Mouse (Mus musculus) hindbrain, embryonic 13.5 days (tissue): ENCODE data around the gene Celf2. TPM values are rescaled to one million over a fixed set of nuclear protein-coding genes. Genes with fewer than 3 reads are reported as not detected.
"Not testable (repeated sequence)": the region's sequence is repeated elsewhere in the genome, so short reads cannot be mapped to it uniquely, and the experiment has no call there.

Experiments used
- ATAC-seq: fragments of 200-750 bp; cut with Nextera tagmentation; 2 replicates; pipeline ENCODE4 v1.8.0; 2017; ENCODE audit warnings: moderate TSS enrichment; ENCODE audit not compliant: low FRiP score
- H3K27ac ChIP-seq: fragments of 300-500 bp; sonication (generic); 2 replicates; pipeline ENCODE4 v1.5.1; 2015; ENCODE audit warnings: inconsistent platforms, mild to moderate bottlenecking, moderate library complexity
- H3K27me3 ChIP-seq: fragments of 300-500 bp; sonication (generic); 2 replicates; pipeline ENCODE4 v1.6.1; 2015; ENCODE audit warnings: mild to moderate bottlenecking, inconsistent platforms
- H3K36me3 ChIP-seq: fragments of 300-500 bp; sonication (generic); 2 replicates; pipeline ENCODE4 v1.6.1; 2015; ENCODE audit warnings: mild to moderate bottlenecking, inconsistent platforms
- H3K4me1 ChIP-seq: fragments of 300-500 bp; sonication (generic); replicated peaks from 2 replicates; pipeline ENCODE4 v1.6.1; 2015; ENCODE audit warnings: inconsistent platforms
- H3K4me2 ChIP-seq: fragments of 300-500 bp; sonication (generic); 2 replicates; pipeline ENCODE4 v1.6.1; 2015; ENCODE audit warnings: inconsistent platforms, mild to moderate bottlenecking, moderate library complexity
- H3K4me3 ChIP-seq: fragments of 300-500 bp; sonication (generic); 2 replicates; pipeline ENCODE4 v1.5.1; 2015; ENCODE audit warnings: mild to moderate bottlenecking, inconsistent platforms
- H3K9ac ChIP-seq: fragments of 300-500 bp; sonication (generic); 2 replicates; pipeline ENCODE4 v1.6.1; 2015; ENCODE audit warnings: mild to moderate bottlenecking, inconsistent platforms
- H3K9me3 ChIP-seq: fragments of 300-500 bp; sonication (generic); 2 replicates; pipeline ENCODE4 v1.6.1; 2016; ENCODE audit warnings: inconsistent platforms
- WGBS: fragments of 180-500 bp; shearing (Covaris S2); methylation state at CpG from one replicate; pipeline ENCODE4 v1.1.7; 2015; 5-methylcytosine and 5-hydroxymethylcytosine counted together
- polyA plus RNA-seq: library from polyadenylated mRNA; unstranded; fragments of >200 nt; fragmentation: Nextera tagmentation; extraction: Ambion mirVana; gene quantifications from 2 replicates; pipeline ENCODE4 v1.2.1, GENCODE M21; 2015

Gene Celf2
- polyA plus RNA-seq, 1 experiment from 2014 or later: 164 TPM

GRCm38 (mm10) chr2:7310129-7310839 is 199.1 kb downstream of the Celf2 start:
- Histone ChIP-seq H3K27ac (peak overlapping the region; percentile 52), H3K27me3 (no peaks in the 10 kb centered on the region), H3K4me3 (no peak overlapping the region), H3K9me3 (no peaks in the 10 kb centered on the region), H3K36me3 (no peaks in the 10 kb centered on the region), H3K4me1 (peaks cover 24% of the 10 kb centered on the region), H3K9ac (no peak overlapping the region), H3K4me2 (no peak overlapping the region)
- 20% methylated on average over 2 of the region's 2 CpGs for WGBS
- peak; percentile 73 for ATAC-seq

DNA sequence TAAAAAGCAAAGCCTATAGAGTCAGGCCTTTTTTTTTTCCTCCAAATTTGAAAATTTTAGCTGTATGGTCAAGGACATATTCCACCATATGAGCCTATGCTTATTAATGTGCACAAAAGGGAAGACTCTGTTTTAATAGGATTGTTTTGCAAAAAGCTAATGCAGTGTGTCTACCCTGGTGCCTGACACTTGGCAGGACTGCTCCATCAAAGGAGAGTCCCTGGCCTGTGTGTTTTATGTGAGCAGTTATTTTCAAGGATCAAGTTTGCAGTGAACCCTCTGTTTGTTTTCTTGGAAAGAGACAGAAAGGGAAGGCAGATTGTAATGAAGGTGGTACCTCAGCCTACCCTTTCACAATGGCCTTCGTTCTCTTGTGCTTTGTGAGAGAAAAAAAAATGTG is 200.0 kb downstream of the Celf2 start:
- WGBS: 17% methylated on average over 1 of the region's 1 CpGs
- no peak overlapping the region for H3K9ac ChIP-seq
- no peak overlapping the region for H3K4me2 ChIP-seq
- no peaks in the 10 kb centered on the region for H3K27me3 ChIP-seq
- peak overlapping the region; percentile 18; the same call in 1 of the 2 replicates for H3K27ac ChIP-seq
- peaks cover 24% of the 10 kb centered on the region for H3K4me1 ChIP-seq
- H3K4me3 ChIP-seq: no peak overlapping the region
- no peaks in the 10 kb centered on the region for H3K36me3 ChIP-seq
- no peak for ATAC-seq
- H3K9me3 ChIP-seq: no peaks in the 10 kb centered on the region

DNA sequence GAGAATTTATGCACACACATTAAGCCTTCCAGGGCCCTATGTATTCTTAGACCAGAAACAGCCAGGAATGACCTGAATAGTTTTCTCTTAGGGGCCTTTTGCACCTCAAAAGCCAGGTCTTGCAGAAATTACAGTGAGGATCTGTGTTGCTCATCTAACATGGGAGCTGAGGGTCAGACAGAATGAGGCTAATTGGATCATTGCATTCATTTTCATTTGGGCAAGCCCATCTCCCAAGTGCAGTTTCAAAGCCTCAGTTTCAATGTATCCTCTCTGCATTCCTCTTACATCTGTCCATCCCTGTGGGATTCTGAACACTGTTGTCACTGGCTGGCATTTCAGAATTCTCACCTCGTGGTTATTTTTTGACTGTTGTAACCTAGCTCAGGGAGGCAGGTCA is 200.6 kb downstream of the Celf2 start:
- 38% methylated on average over 1 of the region's 1 CpGs for WGBS
- no peak for ATAC-seq
- H3K27ac ChIP-seq: peak overlapping the region; percentile 40; the same call in 1 of the 2 replicates
- no peak overlapping the region for H3K4me2 ChIP-seq
- no peaks in the 10 kb centered on the region for H3K9me3 ChIP-seq
- H3K27me3 ChIP-seq: no peaks in the 10 kb centered on the region
- H3K4me3 ChIP-seq: no peak overlapping the region
- no peak overlapping the region for H3K9ac ChIP-seq
- H3K36me3 ChIP-seq: no peaks in the 10 kb centered on the region
- H3K4me1 ChIP-seq: peaks cover 24% of the 10 kb centered on the region

DNA sequence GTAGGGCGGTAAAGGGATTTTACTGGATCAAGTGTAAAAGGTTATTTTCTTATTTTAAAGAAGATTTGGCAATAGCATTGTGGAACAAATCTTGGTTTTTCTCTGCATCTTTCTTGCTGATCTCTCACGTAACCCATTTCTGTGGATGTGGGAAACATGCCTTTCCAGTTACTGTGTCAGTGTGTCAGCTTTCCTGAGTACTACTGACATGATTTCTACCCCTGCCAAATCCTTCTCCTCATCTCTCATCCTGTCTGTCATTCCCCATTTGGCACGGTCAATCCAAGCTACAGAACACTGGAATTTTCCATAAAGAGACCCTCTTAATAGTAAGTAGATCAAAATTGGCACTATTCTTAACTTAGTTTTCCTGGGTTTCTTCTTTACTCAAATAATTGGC is 221.9 kb downstream of the Celf2 start:
- Histone ChIP-seq H3K36me3 (no peaks in the 10 kb centered on the region), H3K4me1 (no peaks in the 10 kb centered on the region), H3K4me3 (no peak overlapping the region), H3K27ac (no peak overlapping the region), H3K4me2 (no peak overlapping the region), H3K9ac (no peak overlapping the region), H3K9me3 (no peaks in the 10 kb centered on the region), H3K27me3 (no peaks in the 10 kb centered on the region)
- 91% methylated on average over 3 of the region's 3 CpGs for whole genome bisulfite sequencing
- ATAC-seq: no peak

DNA sequence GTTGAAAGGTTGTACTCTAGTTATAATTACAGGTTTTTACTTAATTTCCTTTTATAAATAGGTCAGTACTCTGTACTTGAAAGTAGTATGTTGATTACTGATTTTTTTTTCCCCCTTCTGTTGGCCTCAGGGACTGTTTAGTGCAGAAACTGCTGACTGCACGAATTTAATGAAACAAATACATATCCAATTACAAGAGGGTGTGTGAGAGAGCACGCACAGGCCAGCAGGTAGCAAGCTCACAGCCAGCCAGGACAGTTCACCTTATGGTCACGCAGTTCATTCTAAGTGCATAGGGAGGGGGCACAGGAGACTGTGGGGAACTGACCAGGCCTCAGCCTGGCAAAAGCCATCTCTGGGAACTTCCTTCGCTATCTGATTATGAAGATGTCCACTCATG is 236.1 kb downstream of the Celf2 start:
- Histone ChIP-seq H3K9me3 (no peaks in the 10 kb centered on the region), H3K4me3 (no peak overlapping the region), H3K36me3 (no peaks in the 10 kb centered on the region), H3K9ac (no peak overlapping the region), H3K4me1 (peaks cover 7% of the 10 kb centered on the region; the same call in 1 of the 2 replicates), H3K27ac (no peak overlapping the region), H3K4me2 (no peak overlapping the region), H3K27me3 (no peaks in the 10 kb centered on the region)
- no peak for ATAC-seq
- 60% methylated on average over 4 of the region's 4 CpGs for WGBS

GRCm38 (mm10) chr2:7270051-7270450 is 239.3 kb downstream of the Celf2 start:
- WGBS: 81% methylated on average over 7 of the region's 7 CpGs
- Histone ChIP-seq H3K36me3 (no peaks in the 10 kb centered on the region), H3K9me3 (no peaks in the 10 kb centered on the region), H3K4me2 (no peak overlapping the region), H3K4me3 (no peak overlapping the region), H3K4me1 (peaks cover 7% of the 10 kb centered on the region; the same call in 1 of the 2 replicates), H3K9ac (no peak overlapping the region), H3K27ac (no peak overlapping the region), H3K27me3 (no peaks in the 10 kb centered on the region)
- no peak for ATAC-seq

GRCm38 (mm10) chr2:7267166-7267565 is 242.2 kb downstream of the Celf2 start:
- no peak overlapping the region for H3K27ac ChIP-seq
- no peak for ATAC-seq
- no peaks in the 10 kb centered on the region for H3K4me1 ChIP-seq
- no peak overlapping the region for H3K9ac ChIP-seq
- H3K4me3 ChIP-seq: no peak overlapping the region
- H3K4me2 ChIP-seq: no peak overlapping the region
- no peaks in the 10 kb centered on the region for H3K27me3 ChIP-seq
- H3K9me3 ChIP-seq: no peaks in the 10 kb centered on the region
- H3K36me3 ChIP-seq: no peaks in the 10 kb centered on the region
- WGBS: 87% methylated on average over 4 of the region's 4 CpGs

DNA sequence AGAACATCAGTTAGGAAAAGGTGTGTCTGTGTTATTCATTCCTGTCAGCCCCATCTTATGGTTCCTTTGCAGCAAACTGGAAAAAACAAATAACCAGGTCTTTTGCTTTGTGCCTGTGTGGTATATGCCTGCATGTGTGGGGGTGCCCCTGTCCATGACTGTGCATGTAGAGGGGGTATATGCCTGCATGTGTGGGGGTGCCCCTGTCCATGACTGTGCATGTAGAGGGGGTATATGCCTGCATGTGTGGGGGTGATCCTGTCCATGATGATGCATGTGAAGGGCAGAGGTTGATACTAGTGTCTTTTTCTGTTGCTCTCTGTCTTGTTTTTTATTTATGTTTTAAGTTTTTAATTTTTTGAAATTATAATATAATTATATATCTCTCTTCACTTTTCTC is 246.7 kb downstream of the Celf2 start:
- H3K27me3 ChIP-seq, H3K4me1 ChIP-seq, ATAC-seq, H3K4me2 ChIP-seq, H3K4me3 ChIP-seq, H3K9me3 ChIP-seq, H3K36me3 ChIP-seq, H3K9ac ChIP-seq, H3K27ac ChIP-seq: not testable (repeated sequence)

GRCm38 (mm10) chr2:7260186-7260585 is 249.2 kb downstream of the Celf2 start:
- Histone ChIP-seq H3K27me3 (no peaks in the 10 kb centered on the region), H3K4me2 (no peak overlapping the region), H3K4me3 (no peak overlapping the region), H3K9me3 (no peaks in the 10 kb centered on the region), H3K36me3 (no peaks in the 10 kb centered on the region), H3K9ac (no peak overlapping the region), H3K4me1 (no peaks in the 10 kb centered on the region), H3K27ac (no peak overlapping the region)
- no peak for ATAC-seq
- WGBS: 86% methylated on average over 4 of the region's 4 CpGs

DNA sequence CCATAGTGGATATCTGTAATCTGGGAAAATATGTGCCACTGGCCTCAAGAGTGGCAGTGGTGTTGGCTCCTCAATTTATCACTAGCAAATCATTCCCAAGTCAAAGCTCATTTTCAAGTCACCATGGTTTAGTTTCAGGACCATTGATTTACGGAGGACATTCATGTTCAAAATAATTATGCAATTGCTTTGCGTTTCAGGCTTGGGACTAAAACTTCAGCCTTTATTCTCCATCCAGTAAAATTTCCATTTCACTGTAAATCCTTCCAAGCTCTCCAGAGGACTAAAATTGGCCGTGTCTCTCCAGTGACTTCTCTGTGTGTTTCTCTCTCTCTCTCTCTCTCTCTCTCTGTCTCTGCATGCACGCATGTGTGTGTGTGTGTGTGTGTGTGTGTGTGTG is 249.7 kb downstream of the Celf2 start:
- no peak overlapping the region for H3K9ac ChIP-seq
- H3K4me3 ChIP-seq: no peak overlapping the region
- WGBS: 80% methylated on average over 4 of the region's 4 CpGs
- no peak overlapping the region for H3K27ac ChIP-seq
- H3K27me3 ChIP-seq: no peaks in the 10 kb centered on the region
- no peaks in the 10 kb centered on the region for H3K36me3 ChIP-seq
- no peaks in the 10 kb centered on the region for H3K4me1 ChIP-seq
- no peak overlapping the region for H3K4me2 ChIP-seq
- H3K9me3 ChIP-seq: no peaks in the 10 kb centered on the region
- ATAC-seq: no peak

- ATAC-seq: no peak
- Histone ChIP-seq H3K27me3 (no peaks in the 10 kb centered on the region), H3K27ac (no peak overlapping the region), H3K4me3 (no peak overlapping the region), H3K4me2 (no peak overlapping the region), H3K9me3 (no peaks in the 10 kb centered on the region), H3K36me3 (no peaks in the 10 kb centered on the region), H3K9ac (no peak overlapping the region), H3K4me1 (no peaks in the 10 kb centered on the region)
- WGBS: 97% methylated on average over 1 of the region's 1 CpGs
Observed at GRCm38 (mm10) chr2:7256023-7256422, 253.3 kb downstream of the Celf2 start.

DNA sequence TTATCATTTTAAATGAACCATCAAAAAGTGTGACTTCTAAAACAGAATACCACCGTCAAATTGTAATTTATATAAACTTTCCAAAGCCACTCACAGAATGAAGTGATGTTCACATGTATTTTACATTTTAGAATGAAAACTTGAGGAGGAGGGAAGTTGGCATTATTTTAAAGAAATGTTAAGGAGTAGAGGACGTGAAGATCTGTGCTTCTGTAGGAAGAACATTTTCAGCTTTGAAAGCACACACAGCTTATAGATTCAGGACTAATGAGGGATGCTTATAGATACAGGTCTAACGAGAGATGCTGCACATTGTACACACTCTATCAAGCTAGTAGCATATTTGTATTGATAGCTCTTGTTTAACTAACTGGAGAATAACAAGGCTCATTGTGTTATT is 254.0 kb downstream of the Celf2 start:
- WGBS: 84% methylated on average over 3 of the region's 3 CpGs
- H3K4me2 ChIP-seq: no peak overlapping the region
- H3K4me1 ChIP-seq: no peaks in the 10 kb centered on the region
- no peak overlapping the region for H3K9ac ChIP-seq
- no peak for ATAC-seq
- H3K9me3 ChIP-seq: no peaks in the 10 kb centered on the region
- no peaks in the 10 kb centered on the region for H3K36me3 ChIP-seq
- H3K27ac ChIP-seq: no peak overlapping the region
- no peak overlapping the region for H3K4me3 ChIP-seq
- no peaks in the 10 kb centered on the region for H3K27me3 ChIP-seq

- H3K4me2 ChIP-seq: no peak overlapping the region
- no peak overlapping the region for H3K27ac ChIP-seq
- H3K4me1 ChIP-seq: no peaks in the 10 kb centered on the region
- no peaks in the 10 kb centered on the region for H3K27me3 ChIP-seq
- WGBS: 80% methylated on average over 2 of the region's 2 CpGs
- no peak overlapping the region for H3K9ac ChIP-seq
- H3K36me3 ChIP-seq: no peaks in the 10 kb centered on the region
- no peaks in the 10 kb centered on the region for H3K9me3 ChIP-seq
- no peak overlapping the region for H3K4me3 ChIP-seq
- no peak for ATAC-seq
Observed at GRCm38 (mm10) chr2:7250314-7250713, 259.0 kb downstream of the Celf2 start.
